Mouse (Mus musculus) ES-Bruce4 (cell line): ENCODE data around the gene Rnf169.

Experiments
- CTCF ChIP-seq: IDR thresholded peaks from one replicate; pipeline ENCODE4 v1.8.1; 2011; ENCODE audit warnings: low read depth, low read length
- EP300 ChIP-seq: IDR thresholded peaks from 2 replicates; pipeline ENCODE4 v1.6.1; 2011; ENCODE audit warnings: low read depth, low read length; ENCODE audit not compliant: insufficient read depth
- POLR2A ChIP-seq: IDR thresholded peaks from one replicate; pipeline ENCODE4 v1.8.1; 2011; ENCODE audit warnings: low read length; ENCODE audit not compliant: insufficient read depth

DNA sequence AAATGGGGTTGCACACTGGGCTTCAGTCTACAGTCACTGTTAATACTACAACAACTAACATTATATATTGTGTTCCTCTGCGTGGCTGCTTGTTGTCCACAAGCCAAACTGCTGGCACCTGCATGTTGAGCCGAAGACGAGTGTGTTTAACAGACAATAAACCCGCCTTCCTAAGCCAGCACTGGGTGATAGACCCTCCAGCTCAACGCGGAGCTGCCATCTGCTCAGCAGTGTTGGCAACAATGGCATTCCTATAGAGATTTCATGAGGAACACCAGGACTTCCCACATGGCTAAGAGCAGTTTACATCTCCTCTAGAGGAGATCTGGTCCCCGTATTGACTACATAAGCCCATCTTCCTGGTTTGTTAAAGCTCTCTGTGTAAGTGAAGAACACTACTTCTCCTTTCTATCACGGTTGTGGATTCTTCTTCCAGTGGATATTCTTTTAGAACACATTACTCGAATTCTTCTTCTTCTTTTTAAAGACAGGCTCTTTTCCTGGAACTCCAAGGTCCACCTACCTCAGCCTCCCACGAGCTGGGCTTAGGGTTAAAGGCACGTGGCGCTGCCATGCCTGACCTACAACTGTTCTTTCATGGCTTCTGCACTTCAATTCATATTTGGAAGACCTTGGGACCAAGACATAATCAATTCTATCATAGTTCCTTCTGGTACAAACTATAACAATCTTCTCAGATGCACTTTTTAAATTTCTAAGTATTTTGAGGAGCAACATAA is 22.9 kb downstream of the Rnf169 start:
- TF ChIP-seq CTCF (no peak), POLR2A (no peak), EP300 (no peak)
